Mouse (Mus musculus) midbrain, embryonic 11.5 days (tissue): ENCODE data around the gene Il9r. TPM values are rescaled to one million over a fixed set of nuclear protein-coding genes. Genes with fewer than 3 reads are reported as not detected.

Experiments used
- ATAC-seq: fragments of 200-750 bp; cut with Nextera tagmentation; 2 replicates; pipeline ENCODE4 v1.8.0; 2017; ENCODE audit warnings: moderate TSS enrichment, moderate library complexity; ENCODE audit not compliant: low FRiP score
- DNase-seq: peaks from one replicate; pipeline ENCODE4 v3.0.0; 2015; ENCODE audit warnings: low spot score; ENCODE audit errors: missing footprints
- H3K27ac ChIP-seq: fragments of 300-500 bp; sonication (generic); 2 replicates; pipeline ENCODE4 v1.5.1; 2014; ENCODE audit warnings: low read depth, low read length
- H3K27me3 ChIP-seq: fragments of 300-500 bp; sonication (generic); 2 replicates; pipeline ENCODE4 v1.6.1; 2014; ENCODE audit warnings: mild to moderate bottlenecking, low read length, moderate library complexity, mixed read lengths; ENCODE audit not compliant: control insufficient read depth, insufficient read depth
- H3K36me3 ChIP-seq: fragments of 300-500 bp; sonication (generic); 2 replicates; pipeline ENCODE4 v1.6.1; 2014; ENCODE audit warnings: mild to moderate bottlenecking, low read length, moderate library complexity, mixed read lengths; ENCODE audit not compliant: control insufficient read depth, insufficient read depth
- H3K4me1 ChIP-seq: fragments of 300-500 bp; sonication (generic); 2 replicates; pipeline ENCODE4 v1.6.1; 2014; ENCODE audit warnings: low read length; ENCODE audit not compliant: control insufficient read depth, insufficient read depth
- H3K4me2 ChIP-seq: fragments of 300-500 bp; sonication (generic); 2 replicates; pipeline ENCODE4 v1.6.1; 2014; ENCODE audit warnings: mild to moderate bottlenecking, moderate library complexity
- H3K4me3 ChIP-seq: fragments of 300-500 bp; sonication (generic); 2 replicates; pipeline ENCODE4 v1.5.1; 2014; ENCODE audit warnings: low read depth, low read length
- H3K9ac ChIP-seq: fragments of 300-500 bp; sonication (generic); 2 replicates; pipeline ENCODE4 v1.6.1; 2014; ENCODE audit warnings: low read length
- H3K9me3 ChIP-seq: fragments of 300-500 bp; sonication (generic); 2 replicates; pipeline ENCODE4 v1.6.1; 2016; ENCODE audit warnings: low read length; ENCODE audit not compliant: control insufficient read depth
- WGBS: fragments of 180-500 bp; shearing (Covaris S2); extraction: QIAGEN DNeasy Blood & Tissue Kit; methylation state at CpG from one replicate; pipeline ENCODE4 v1.1.7; 2014; 5-methylcytosine and 5-hydroxymethylcytosine counted together
- polyA plus RNA-seq: library from polyadenylated mRNA; unstranded; fragments of >200 nt; fragmentation: Nextera tagmentation; extraction: Ambion mirVana; gene quantifications from 2 replicates; pipeline ENCODE4 v1.2.1, GENCODE M21; 2014

The Il9r gene
- polyA plus RNA-seq, 1 experiment from 2014 or later: not detected

GRCm38 (mm10) chr11:32230220-32230619 is 30.1 kb upstream of the Il9r start:
- Histone ChIP-seq H3K4me2 (no peak overlapping the region), H3K4me3 (no peak overlapping the region), H3K36me3 (peaks cover 8% of the 10 kb centered on the region), H3K9me3 (no peaks in the 10 kb centered on the region), H3K4me1 (peaks cover 8% of the 10 kb centered on the region), H3K27ac (no peak overlapping the region), H3K9ac (no peak overlapping the region), H3K27me3 (no peaks in the 10 kb centered on the region)
- 83% methylated on average over 4 of the region's 4 CpGs for WGBS
- DNase-seq (no peak), ATAC-seq (no peak)

GRCm38 (mm10) chr11:32228292-32228845 is 28.3 kb upstream of the Il9r start:
- WGBS: 91% methylated on average over 3 of the region's 3 CpGs
- H3K4me3 ChIP-seq: no peak overlapping the region
- ATAC-seq: no peak
- no peak overlapping the region for H3K27ac ChIP-seq
- H3K9ac ChIP-seq: no peak overlapping the region
- peaks cover 6% of the 10 kb centered on the region for H3K36me3 ChIP-seq
- H3K4me1 ChIP-seq: peaks cover 8% of the 10 kb centered on the region
- DNase-seq: peak; percentile 62
- no peak overlapping the region for H3K4me2 ChIP-seq
- peaks cover 3% of the 10 kb centered on the region; the same call in 1 of the 2 replicates for H3K27me3 ChIP-seq
- H3K9me3 ChIP-seq: no peaks in the 10 kb centered on the region

- Histone ChIP-seq H3K27me3 (peaks cover 11% of the 10 kb centered on the region), H3K9ac (peak overlapping the region; percentile 83; the same call in 1 of the 2 replicates), H3K27ac (no peak overlapping the region), H3K4me2 (no peak overlapping the region), H3K36me3 (peaks cover 5% of the 10 kb centered on the region; the same call in 1 of the 2 replicates), H3K4me1 (peaks cover 13% of the 10 kb centered on the region), H3K9me3 (no peaks in the 10 kb centered on the region), H3K4me3 (no peak overlapping the region)
- no peak for DNase-seq
- 92% methylated on average over 9 of the region's 9 CpGs for WGBS
- ATAC-seq: no peak
Observed at GRCm38 (mm10) chr11:32227555-32227954, 27.5 kb upstream of the Il9r start.

GRCm38 (mm10) chr11:32227041-32227440 is 27.0 kb upstream of the Il9r start:
- H3K4me2 ChIP-seq: peak overlapping the region; percentile 81
- ATAC-seq: no peak
- 21% methylated on average over 1 of the region's 1 CpGs for WGBS
- peak overlapping the region; percentile 71 for H3K4me3 ChIP-seq
- peaks cover 15% of the 10 kb centered on the region for H3K27me3 ChIP-seq
- no peak overlapping the region for H3K27ac ChIP-seq
- H3K4me1 ChIP-seq: peaks cover 18% of the 10 kb centered on the region
- no peaks in the 10 kb centered on the region for H3K9me3 ChIP-seq
- 0 out of 2 replicates have a peak, but pooled peaks cover 5% of the 10 kb centered on the region for H3K36me3 ChIP-seq
- H3K9ac ChIP-seq: peak overlapping the region; percentile 83
- DNase-seq: no peak

GRCm38 (mm10) chr11:32226124-32226871 is 26.2 kb upstream of the Il9r start, which contains the start of gene Mpg:
Mpg (plus strand) TSS chr11:32226505.
- Histone ChIP-seq H3K27me3 (peaks cover 15% of the 10 kb centered on the region), H3K36me3 (0 out of 2 replicates have a peak, but pooled peaks cover 3% of the 10 kb centered on the region), H3K9me3 (no peaks in the 10 kb centered on the region), H3K4me2 (peak within 1 kb of the TSS; percentile 81), H3K27ac (no peak within 1 kb of the TSS), H3K4me1 (peaks cover 22% of the 10 kb centered on the region), H3K4me3 (peak within 1 kb of the TSS; percentile 71), H3K9ac (peak within 1 kb of the TSS; percentile 83)
- DNase-seq (peak; percentile 97), ATAC-seq (peak; percentile 88)
- 3% methylated on average over 47 of the region's 47 CpGs for WGBS

- ATAC-seq (no peak), DNase-seq (peak; percentile 82)
- Histone ChIP-seq H3K36me3 (0 out of 2 replicates have a peak, but pooled peaks cover 3% of the 10 kb centered on the region), H3K9me3 (no peaks in the 10 kb centered on the region), H3K4me3 (no peak overlapping the region), H3K9ac (no peak overlapping the region), H3K27me3 (peaks cover 18% of the 10 kb centered on the region), H3K27ac (no peak overlapping the region), H3K4me2 (no peak overlapping the region), H3K4me1 (peaks cover 28% of the 10 kb centered on the region)
- 69% methylated on average over 7 of the region's 7 CpGs for WGBS
Observed at GRCm38 (mm10) chr11:32225222-32226104, 25.4 kb upstream of the Il9r start.

- H3K36me3 ChIP-seq: 0 out of 2 replicates have a peak, but pooled peaks cover 3% of the 10 kb centered on the region
- peaks cover 28% of the 10 kb centered on the region for H3K4me1 ChIP-seq
- no peak for ATAC-seq
- H3K4me2 ChIP-seq: no peak overlapping the region
- H3K4me3 ChIP-seq: no peak overlapping the region
- peaks cover 18% of the 10 kb centered on the region for H3K27me3 ChIP-seq
- peak; percentile 82 for DNase-seq
- no peak overlapping the region for H3K9ac ChIP-seq
- H3K9me3 ChIP-seq: no peaks in the 10 kb centered on the region
- WGBS: 38% methylated on average over 4 of the region's 4 CpGs
- no peak overlapping the region for H3K27ac ChIP-seq
Observed at GRCm38 (mm10) chr11:32224468-32225139, 24.5 kb upstream of the Il9r start.

- Histone ChIP-seq H3K4me3 (no peak overlapping the region), H3K27ac (no peak overlapping the region), H3K9ac (no peak overlapping the region), H3K27me3 (peaks cover 18% of the 10 kb centered on the region), H3K4me2 (no peak overlapping the region), H3K36me3 (no peaks in the 10 kb centered on the region), H3K9me3 (no peaks in the 10 kb centered on the region), H3K4me1 (peaks cover 30% of the 10 kb centered on the region)
- 68% methylated on average over 4 of the region's 4 CpGs for WGBS
- no peak for ATAC-seq
- DNase-seq: peak; percentile 17
Observed at GRCm38 (mm10) chr11:32223297-32223967, 23.4 kb upstream of the Il9r start.
